Mouse (Mus musculus): Measurements from ENCODE around the gene Krtcap3. TPM values are rescaled to one million over a fixed set of nuclear protein-coding genes. Genes with fewer than 3 reads are reported as not detected.

The Krtcap3 gene
- polyA plus RNA-seq, 1 experiment from 2014 or later, result 71.9 TPM

GRCm38 (mm10) chr5:31255381-31255780 is 3.9 kb downstream of the Krtcap3 start:
- 96% methylated on average over 2 of the region's 2 CpGs for WGBS
- Histone ChIP-seq H3K9ac (ENCODE audit: low read length) (no peak overlapping the region), H3K27ac (ENCODE audit: low read depth) (no peak overlapping the region), H3K27me3 (replicated peaks; ENCODE audit: control insufficient read depth, insufficient read depth, low read length) (no peaks in the 10 kb centered on the region), H3K4me3 (ENCODE audit: low read depth, low read length) (no peak overlapping the region), H3K36me3 (ENCODE audit: control insufficient read depth, insufficient read depth, low read length) (peaks cover 82% of the 10 kb centered on the region), H3K9me3 (ENCODE audit: control insufficient read depth, low read length) (no peaks in the 10 kb centered on the region), H3K4me2 (ENCODE audit: low read length) (no peak overlapping the region), H3K4me1 (replicated peaks; ENCODE audit: control insufficient read depth, insufficient read depth, low read length) (peaks cover 14% of the 10 kb centered on the region)
- DNase-seq (ENCODE audit: low spot score) (peak; percentile 44), ATAC-seq (replicated peaks; ENCODE audit: low FRiP score, low TSS enrichment, low read depth) (no peak)

- no peak overlapping the region for H3K9ac ChIP-seq (ENCODE audit: low read length)
- no peak for ATAC-seq (replicated peaks; ENCODE audit: low FRiP score, low TSS enrichment, low read depth)
- H3K27me3 ChIP-seq (replicated peaks; ENCODE audit: control insufficient read depth, insufficient read depth, low read length), result no peaks in the 10 kb centered on the region
- WGBS, result 87% methylated on average over 2 of the region's 2 CpGs
- no peak for DNase-seq (ENCODE audit: low spot score)
- no peak overlapping the region for H3K4me2 ChIP-seq (ENCODE audit: low read length)
- H3K9me3 ChIP-seq (ENCODE audit: control insufficient read depth, low read length), result no peaks in the 10 kb centered on the region
- H3K36me3 ChIP-seq (ENCODE audit: control insufficient read depth, insufficient read depth, low read length), result peaks cover 82% of the 10 kb centered on the region
- H3K4me1 ChIP-seq (replicated peaks; ENCODE audit: control insufficient read depth, insufficient read depth, low read length), result peaks cover 12% of the 10 kb centered on the region
- H3K27ac ChIP-seq (ENCODE audit: low read depth), result no peak overlapping the region
- H3K4me3 ChIP-seq (ENCODE audit: low read depth, low read length), result no peak overlapping the region
Observed at GRCm38 (mm10) chr5:31255971-31256370, 4.5 kb downstream of the Krtcap3 start.

GRCm38 (mm10) chr5:31257616-31258015 is 6.1 kb downstream of the Krtcap3 start:
- Histone ChIP-seq H3K9ac (ENCODE audit: low read length) (no peak overlapping the region), H3K4me3 (ENCODE audit: low read depth, low read length) (no peak overlapping the region), H3K36me3 (ENCODE audit: control insufficient read depth, insufficient read depth, low read length) (peaks cover 82% of the 10 kb centered on the region), H3K4me2 (ENCODE audit: low read length) (no peak overlapping the region), H3K27ac (ENCODE audit: low read depth) (no peak overlapping the region), H3K4me1 (replicated peaks; ENCODE audit: control insufficient read depth, insufficient read depth, low read length) (0 out of 2 replicates have a peak, but pooled peaks cover 4% of the 10 kb centered on the region), H3K9me3 (ENCODE audit: control insufficient read depth, low read length) (no peaks in the 10 kb centered on the region), H3K27me3 (replicated peaks; ENCODE audit: control insufficient read depth, insufficient read depth, low read length) (no peaks in the 10 kb centered on the region)
- ATAC-seq (replicated peaks; ENCODE audit: low FRiP score, low TSS enrichment, low read depth), result no peak
- WGBS, result 81% methylated on average over 11 of the region's 11 CpGs
- no peak for DNase-seq (ENCODE audit: low spot score)

GRCm38 (mm10) chr5:31266101-31266500 is 14.6 kb downstream of the Krtcap3 start:
- ATAC-seq (replicated peaks; ENCODE audit: low FRiP score, low TSS enrichment, low read depth) (no peak), DNase-seq (ENCODE audit: low spot score) (no peak)
- Histone ChIP-seq H3K9me3 (ENCODE audit: control insufficient read depth, low read length) (no peaks in the 10 kb centered on the region), H3K27ac (ENCODE audit: low read depth) (no peak overlapping the region), H3K4me3 (ENCODE audit: low read depth, low read length) (no peak overlapping the region), H3K9ac (ENCODE audit: low read length) (no peak overlapping the region), H3K4me1 (replicated peaks; ENCODE audit: control insufficient read depth, insufficient read depth, low read length) (no peaks in the 10 kb centered on the region), H3K36me3 (ENCODE audit: control insufficient read depth, insufficient read depth, low read length) (peaks cover 83% of the 10 kb centered on the region), H3K27me3 (replicated peaks; ENCODE audit: control insufficient read depth, insufficient read depth, low read length) (no peaks in the 10 kb centered on the region), H3K4me2 (ENCODE audit: low read length) (no peak overlapping the region)
- 82% methylated on average over 7 of the region's 7 CpGs for WGBS

GRCm38 (mm10) chr5:31267686-31268085 is 16.2 kb downstream of the Krtcap3 start:
- 89% methylated on average over 6 of the region's 6 CpGs for WGBS

DNA sequence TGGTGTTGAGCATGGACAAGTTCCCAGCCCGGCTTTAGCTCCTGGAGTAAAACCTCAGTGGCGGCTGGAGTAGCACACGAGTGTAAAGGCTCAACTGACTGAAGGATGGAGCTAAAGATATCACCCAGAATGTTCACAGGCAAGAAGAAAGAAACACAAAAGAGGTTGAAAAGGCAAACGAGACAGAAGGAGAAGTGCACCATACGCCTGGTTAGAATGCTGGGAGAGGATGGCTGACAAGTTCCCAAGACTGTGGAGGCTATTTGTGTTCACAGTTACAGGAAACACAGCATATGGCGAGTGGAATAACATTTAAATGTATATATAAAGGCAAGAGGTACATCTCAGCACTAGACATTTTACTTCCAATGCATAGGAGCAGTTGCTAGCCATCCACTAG is 21.5 kb downstream of the Krtcap3 start:
- H3K9me3 ChIP-seq (ENCODE audit: control insufficient read depth, low read length), result no peaks in the 10 kb centered on the region
- no peaks in the 10 kb centered on the region for H3K27me3 ChIP-seq (replicated peaks; ENCODE audit: control insufficient read depth, insufficient read depth, low read length)
- H3K4me2 ChIP-seq (ENCODE audit: low read length), result no peak overlapping the region
- no peak overlapping the region for H3K4me3 ChIP-seq (ENCODE audit: low read depth, low read length)
- no peak overlapping the region for H3K9ac ChIP-seq (ENCODE audit: low read length)
- H3K36me3 ChIP-seq (ENCODE audit: control insufficient read depth, insufficient read depth, low read length), result peaks cover 67% of the 10 kb centered on the region
- DNase-seq (ENCODE audit: low spot score) (no peak), ATAC-seq (replicated peaks; ENCODE audit: low FRiP score, low TSS enrichment, low read depth) (no peak)
- WGBS, result 89% methylated on average over 6 of the region's 6 CpGs
- H3K27ac ChIP-seq (ENCODE audit: low read depth), result no peak overlapping the region
- H3K4me1 ChIP-seq (replicated peaks; ENCODE audit: control insufficient read depth, insufficient read depth, low read length), result no peaks in the 10 kb centered on the region

More at GRCm38 (mm10) chr5:31267686-31268085, 16.2 kb downstream of the Krtcap3 start:
- Histone ChIP-seq H3K4me2 (ENCODE audit: low read length) (no peak overlapping the region), H3K36me3 (ENCODE audit: control insufficient read depth, insufficient read depth, low read length) (peaks cover 81% of the 10 kb centered on the region), H3K9me3 (ENCODE audit: control insufficient read depth, low read length) (no peaks in the 10 kb centered on the region), H3K27ac (ENCODE audit: low read depth) (no peak overlapping the region), H3K4me3 (ENCODE audit: low read depth, low read length) (no peak overlapping the region), H3K9ac (ENCODE audit: low read length) (no peak overlapping the region), H3K4me1 (replicated peaks; ENCODE audit: control insufficient read depth, insufficient read depth, low read length) (no peaks in the 10 kb centered on the region), H3K27me3 (replicated peaks; ENCODE audit: control insufficient read depth, insufficient read depth, low read length) (no peaks in the 10 kb centered on the region)
- ATAC-seq (replicated peaks; ENCODE audit: low FRiP score, low TSS enrichment, low read depth), result no peak
- DNase-seq (ENCODE audit: low spot score), result no peak

DNA sequence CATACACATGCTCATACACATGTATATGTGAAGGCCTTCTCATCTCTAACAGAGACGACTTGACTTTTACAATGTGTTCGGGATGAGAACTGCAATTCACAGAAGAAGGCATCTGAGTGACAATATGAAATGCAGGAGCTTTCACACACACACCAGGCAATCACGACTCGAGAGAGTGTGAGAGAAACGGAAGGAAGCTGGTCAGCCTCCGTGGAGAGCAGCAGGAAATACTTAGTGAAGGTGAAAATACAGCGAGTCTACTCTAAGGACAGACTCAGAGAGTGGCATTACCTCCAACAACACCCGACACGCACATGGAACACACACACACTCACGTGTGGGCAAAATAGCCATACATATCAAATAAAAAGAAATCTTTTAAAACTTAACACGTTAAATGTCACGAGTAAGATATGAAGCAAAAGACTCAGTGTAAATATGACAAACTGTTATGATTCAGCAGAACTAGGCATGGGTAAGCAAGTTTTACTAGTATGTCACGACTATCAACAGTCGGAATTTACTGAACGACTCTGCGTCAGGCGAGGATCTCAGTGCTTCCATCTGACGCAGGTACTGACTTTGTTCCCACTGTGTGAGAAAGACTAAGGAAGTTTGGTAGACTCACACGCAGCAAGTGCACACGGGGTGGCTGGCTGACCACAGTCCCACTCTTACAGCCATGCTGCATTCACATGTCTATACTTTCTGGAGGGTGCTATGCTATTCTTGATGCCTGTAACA is 27.9 kb downstream of the Krtcap3 start:
- no peak overlapping the region for H3K4me3 ChIP-seq (ENCODE audit: low read depth, low read length)
- H3K4me2 ChIP-seq (ENCODE audit: low read length), result no peak overlapping the region
- no peak for DNase-seq (ENCODE audit: low spot score)
- no peak overlapping the region for H3K9ac ChIP-seq (ENCODE audit: low read length)
- no peaks in the 10 kb centered on the region for H3K27me3 ChIP-seq (replicated peaks; ENCODE audit: control insufficient read depth, insufficient read depth, low read length)
- H3K4me1 ChIP-seq (replicated peaks; ENCODE audit: control insufficient read depth, insufficient read depth, low read length), result no peaks in the 10 kb centered on the region
- no peak overlapping the region for H3K27ac ChIP-seq (ENCODE audit: low read depth)
- H3K9me3 ChIP-seq (ENCODE audit: control insufficient read depth, low read length), result no peaks in the 10 kb centered on the region
- WGBS, result 86% methylated on average over 20 of the region's 20 CpGs
- no peak for ATAC-seq (replicated peaks; ENCODE audit: low FRiP score, low TSS enrichment, low read depth)
- peaks cover 90% of the 10 kb centered on the region for H3K36me3 ChIP-seq (ENCODE audit: control insufficient read depth, insufficient read depth, low read length)

DNA sequence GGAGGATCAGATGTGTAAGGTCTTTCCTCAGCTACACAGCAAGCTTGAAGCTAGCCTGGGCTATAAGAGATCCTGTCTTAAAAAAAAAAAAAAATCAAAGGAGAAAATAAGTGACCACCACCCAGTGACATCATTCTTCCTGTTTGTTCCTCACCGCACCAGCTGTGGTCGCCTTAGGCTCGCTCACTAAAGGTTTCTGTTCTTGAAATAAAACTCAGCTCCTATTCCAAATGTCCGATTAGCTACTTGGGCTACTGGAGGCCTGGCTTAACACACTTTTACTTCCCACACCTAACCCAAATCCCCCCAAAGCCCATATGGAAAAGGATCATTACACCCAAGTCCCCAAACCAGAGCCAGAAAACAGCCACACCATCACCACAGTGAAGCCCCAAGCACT is 36.7 kb downstream of the Krtcap3 start:
- WGBS, result 76% methylated on average over 4 of the region's 4 CpGs
- DNase-seq (ENCODE audit: low spot score), result no peak

DNA sequence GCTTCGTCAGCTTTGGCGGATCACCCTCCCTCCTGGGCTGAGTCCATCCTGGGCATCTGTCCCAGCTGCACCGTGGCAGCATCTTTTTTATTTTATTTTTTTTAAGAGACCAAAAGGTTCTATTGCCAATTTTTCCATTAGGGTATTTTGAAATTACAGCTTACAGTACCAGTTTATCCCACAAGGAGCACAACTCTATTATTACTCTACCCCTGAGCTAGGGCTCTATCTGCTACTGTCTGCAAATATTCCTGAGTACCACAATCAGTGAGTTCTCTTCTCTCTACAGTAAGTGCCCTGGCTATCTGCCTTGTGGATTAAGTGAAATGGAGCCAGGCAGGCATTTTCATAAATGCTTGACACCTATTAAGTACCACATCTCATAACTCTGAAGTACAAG is 37.2 kb downstream of the Krtcap3 start:
- Histone ChIP-seq H3K4me2 (ENCODE audit: low read length) (no peak overlapping the region), H3K27ac (ENCODE audit: low read depth) (no peak overlapping the region), H3K36me3 (ENCODE audit: control insufficient read depth, insufficient read depth, low read length) (peaks cover 44% of the 10 kb centered on the region), H3K4me3 (ENCODE audit: low read depth, low read length) (no peak overlapping the region), H3K9me3 (ENCODE audit: control insufficient read depth, low read length) (no peaks in the 10 kb centered on the region), H3K4me1 (replicated peaks; ENCODE audit: control insufficient read depth, insufficient read depth, low read length) (peaks cover 9% of the 10 kb centered on the region), H3K27me3 (replicated peaks; ENCODE audit: control insufficient read depth, insufficient read depth, low read length) (no peaks in the 10 kb centered on the region), H3K9ac (ENCODE audit: low read length) (no peak overlapping the region)
- ATAC-seq (replicated peaks; ENCODE audit: low FRiP score, low TSS enrichment, low read depth), result no peak
- 85% methylated on average over 3 of the region's 3 CpGs for WGBS
- no peak for DNase-seq (ENCODE audit: low spot score)

More for the DNA sequence above, 36.7 kb downstream of the Krtcap3 start:
- H3K27me3 ChIP-seq (replicated peaks; ENCODE audit: control insufficient read depth, insufficient read depth, low read length), result no peaks in the 10 kb centered on the region
- no peak overlapping the region for H3K4me2 ChIP-seq (ENCODE audit: low read length)
- H3K9ac ChIP-seq (ENCODE audit: low read length), result no peak overlapping the region
- peaks cover 9% of the 10 kb centered on the region for H3K4me1 ChIP-seq (replicated peaks; ENCODE audit: control insufficient read depth, insufficient read depth, low read length)
- no peak for ATAC-seq (replicated peaks; ENCODE audit: low FRiP score, low TSS enrichment, low read depth)
- H3K4me3 ChIP-seq (ENCODE audit: low read depth, low read length), result no peak overlapping the region
- H3K36me3 ChIP-seq (ENCODE audit: control insufficient read depth, insufficient read depth, low read length), result peaks cover 44% of the 10 kb centered on the region
- no peaks in the 10 kb centered on the region for H3K9me3 ChIP-seq (ENCODE audit: control insufficient read depth, low read length)
- H3K27ac ChIP-seq (ENCODE audit: low read depth), result no peak overlapping the region
